Mouse (Mus musculus) retina, postnatal 1 day (tissue): ENCODE measurements around the gene 1700020D05Rik.
"Not testable (repeated sequence)": the region's sequence is repeated elsewhere in the genome, so short reads cannot be mapped to it uniquely, and the experiment has no call there.

Experiments
- DNase-seq: peaks from one replicate; pipeline ENCODE4 v3.0.0-alpha.2; 2012

1700020D05Rik gene

GRCm38 (mm10) chr19:5494314-5494713, 9.3 kb downstream of the 1700020D05Rik start:
- no peak for DNase-seq

- DNase-seq, result peak; percentile 42
Observed at GRCm38 (mm10) chr19:5493301-5493721, 10.3 kb downstream of the 1700020D05Rik start.

GRCm38 (mm10) chr19:5492641-5493040, 10.9 kb downstream of the 1700020D05Rik start:
- no peak for DNase-seq

GRCm38 (mm10) chr19:5490898-5491708, 12.5 kb downstream of the 1700020D05Rik start:
- peak; percentile 83 for DNase-seq

GRCm38 (mm10) chr19:5490313-5490897, 13.2 kb downstream of the 1700020D05Rik start, which contains the start of gene Cfl1:
Gene Cfl1 (plus strand): TSS chr19:5490455.
- peak; percentile 98 for DNase-seq

- DNase-seq, result not testable (repeated sequence)
Observed at GRCm38 (mm10) chr19:5489721-5490120, 13.9 kb downstream of the 1700020D05Rik start.

GRCm38 (mm10) chr19:5488878-5489571, 14.6 kb downstream of the 1700020D05Rik start:
- peak; percentile 99 for DNase-seq

GRCm38 (mm10) chr19:5487768-5488550, 15.6 kb downstream of the 1700020D05Rik start, which contains the start of gene Mus81:
Gene Mus81 (minus strand): TSS chr19:5488402.
- DNase-seq, result peak; percentile 97

GRCm38 (mm10) chr19:5486771-5487170, 16.8 kb downstream of the 1700020D05Rik start:
- no peak for DNase-seq

GRCm38 (mm10) chr19:5486286-5486685, 17.3 kb downstream of the 1700020D05Rik start:
- DNase-seq, result no peak

GRCm38 (mm10) chr19:5485821-5486220, 17.8 kb downstream of the 1700020D05Rik start:
- DNase-seq, result no peak

- DNase-seq, result no peak
Observed at GRCm38 (mm10) chr19:5485371-5485770, 18.2 kb downstream of the 1700020D05Rik start.

- DNase-seq, result no peak
Observed at GRCm38 (mm10) chr19:5484496-5484895, 19.1 kb downstream of the 1700020D05Rik start.

- no peak for DNase-seq
Observed at GRCm38 (mm10) chr19:5483386-5484359, 19.9 kb downstream of the 1700020D05Rik start.

GRCm38 (mm10) chr19:5481398-5481797, 22.2 kb downstream of the 1700020D05Rik start:
- DNase-seq, result no peak

- no peak for DNase-seq
Observed at GRCm38 (mm10) chr19:5480016-5480415, 23.6 kb downstream of the 1700020D05Rik start.

GRCm38 (mm10) chr19:5477668-5478300, 25.8 kb downstream of the 1700020D05Rik start:
- no peak for DNase-seq

- DNase-seq, result no peak
Observed at GRCm38 (mm10) chr19:5477004-5477667, 26.5 kb downstream of the 1700020D05Rik start.

- no peak for DNase-seq
Observed at GRCm38 (mm10) chr19:5475069-5475714, 28.4 kb downstream of the 1700020D05Rik start.
